Mouse (Mus musculus): ENCODE data around the gene Fanca.
"Not testable (repeated sequence)": the region's sequence is repeated elsewhere in the genome, so short reads cannot be mapped to it uniquely, and the experiment has no call there.

Fanca gene

GRCm38 (mm10) chr8:123234918-123235519, 83.4 kb downstream of the Fanca start:
- DNase-seq (ENCODE audit: extremely low spot score, low spot score), result no peak

GRCm38 (mm10) chr8:123233760-123234159, 84.6 kb downstream of the Fanca start:
- no peak for DNase-seq (ENCODE audit: extremely low spot score, low spot score)

GRCm38 (mm10) chr8:123233300-123233699, 85.1 kb downstream of the Fanca start:
- DNase-seq (ENCODE audit: extremely low spot score, low spot score), result no peak

- DNase-seq (ENCODE audit: extremely low spot score, low spot score), result no peak
Measured at GRCm38 (mm10) chr8:123232553-123232952, 85.8 kb downstream of the Fanca start.

- no peak for DNase-seq (ENCODE audit: extremely low spot score, low spot score)
Measured at GRCm38 (mm10) chr8:123231742-123232141, 86.6 kb downstream of the Fanca start.

- DNase-seq (ENCODE audit: extremely low spot score, low spot score), result not testable (repeated sequence)
Measured at GRCm38 (mm10) chr8:123230326-123230725, 88.0 kb downstream of the Fanca start.

GRCm38 (mm10) chr8:123228416-123228815, 90.0 kb downstream of the Fanca start:
- no peak for DNase-seq (ENCODE audit: extremely low spot score, low spot score)

- DNase-seq (ENCODE audit: extremely low spot score, low spot score), result peak; percentile 94
Measured at GRCm38 (mm10) chr8:123224278-123225266, 93.8 kb downstream of the Fanca start, which contains the start of gene Cdk10. Gene Cdk10 (plus strand): TSS chr8:123224842.

- no peak for DNase-seq (ENCODE audit: extremely low spot score, low spot score)
Measured at GRCm38 (mm10) chr8:123220917-123221316, 97.5 kb downstream of the Fanca start.

Data from neural tube, embryonic 10.5 days (tissue).